Mouse (Mus musculus): ENCODE measurements around the gene Gm266. TPM values are rescaled to one million over a fixed set of nuclear protein-coding genes. Genes with fewer than 3 reads are reported as not detected.
A peak's percentile ranks its signal among the peaks of the same experiment; 100 is the strongest.

Gm266 gene
- polyA plus RNA-seq, 1 experiment: not detected

- Histone ChIP-seq H3K4me3 (replicated peaks) (no peak overlapping the region), H3K9me3 (ENCODE audit: control insufficient read depth, low read length) (no peaks in the 10 kb centered on the region), H3K27me3 (ENCODE audit: control insufficient read depth) (peaks cover 16% of the 10 kb centered on the region), H3K4me1 (ENCODE audit: control insufficient read depth) (peaks cover 44% of the 10 kb centered on the region), H3K36me3 (ENCODE audit: control insufficient read depth) (peaks cover 70% of the 10 kb centered on the region)
- no peak for TF ChIP-seq TAL1 (IDR thresholded peaks at IDR 0.05; ENCODE audit: low read length)
These were observed 31.6 kb downstream of the Gm266 start for GRCm38 (mm10) chr12:111454021-111454420.

GRCm38 (mm10) chr12:111451561-111451960, 34.1 kb downstream of the Gm266 start:
- Histone ChIP-seq H3K9me3 (ENCODE audit: control insufficient read depth, low read length) (no peaks in the 10 kb centered on the region), H3K4me1 (ENCODE audit: control insufficient read depth) (peaks cover 60% of the 10 kb centered on the region), H3K36me3 (ENCODE audit: control insufficient read depth) (peaks cover 94% of the 10 kb centered on the region), H3K27me3 (ENCODE audit: control insufficient read depth) (peaks cover 1% of the 10 kb centered on the region; the same call in 1 of the 2 replicates), H3K4me3 (replicated peaks) (no peak overlapping the region)
- no peak for TF ChIP-seq TAL1 (IDR thresholded peaks at IDR 0.05; ENCODE audit: low read length)

- H3K4me3 ChIP-seq (replicated peaks): no peak overlapping the region
- no peaks in the 10 kb centered on the region for H3K9me3 ChIP-seq (ENCODE audit: control insufficient read depth, low read length)
- peaks cover 3% of the 10 kb centered on the region; the same call in 1 of the 2 replicates for H3K27me3 ChIP-seq (ENCODE audit: control insufficient read depth)
- no peak for TF ChIP-seq TAL1 (IDR thresholded peaks at IDR 0.05; ENCODE audit: low read length)
- TF ChIP-seq GATA1 (IDR thresholded peaks at IDR 0.05; ENCODE audit: low read length): no peak
- H3K36me3 ChIP-seq (ENCODE audit: control insufficient read depth): peaks cover 100% of the 10 kb centered on the region
- peaks cover 69% of the 10 kb centered on the region for H3K4me1 ChIP-seq (ENCODE audit: control insufficient read depth)
These were observed 35.3 kb downstream of the Gm266 start for GRCm38 (mm10) chr12:111450359-111450758.

- Histone ChIP-seq H3K4me1 (ENCODE audit: control insufficient read depth) (peaks cover 74% of the 10 kb centered on the region), H3K36me3 (ENCODE audit: control insufficient read depth) (peaks cover 100% of the 10 kb centered on the region), H3K9me3 (ENCODE audit: control insufficient read depth, low read length) (no peaks in the 10 kb centered on the region), H3K27me3 (ENCODE audit: control insufficient read depth) (peaks cover 6% of the 10 kb centered on the region; the same call in 1 of the 2 replicates), H3K4me3 (replicated peaks) (no peak overlapping the region)
- TF ChIP-seq GATA1 (IDR thresholded peaks at IDR 0.05; ENCODE audit: low read length) (no peak), TAL1 (IDR thresholded peaks at IDR 0.05; ENCODE audit: low read length) (no peak)
These were observed 36.5 kb downstream of the Gm266 start for GRCm38 (mm10) chr12:111448931-111449705.

- no peak overlapping the region for H3K4me3 ChIP-seq (replicated peaks)
- no peaks in the 10 kb centered on the region for H3K9me3 ChIP-seq (ENCODE audit: control insufficient read depth, low read length)
- TF ChIP-seq TAL1 (IDR thresholded peaks at IDR 0.05; ENCODE audit: low read length) (no peak), GATA1 (IDR thresholded peaks at IDR 0.05; ENCODE audit: low read length) (no peak)
- peaks cover 6% of the 10 kb centered on the region; the same call in 1 of the 2 replicates for H3K27me3 ChIP-seq (ENCODE audit: control insufficient read depth)
- peaks cover 96% of the 10 kb centered on the region for H3K36me3 ChIP-seq (ENCODE audit: control insufficient read depth)
- peaks cover 75% of the 10 kb centered on the region for H3K4me1 ChIP-seq (ENCODE audit: control insufficient read depth)
These were observed 37.5 kb downstream of the Gm266 start for GRCm38 (mm10) chr12:111447898-111448760.

GRCm38 (mm10) chr12:111447350-111447749, 38.3 kb downstream of the Gm266 start:
- TF ChIP-seq GATA1 (IDR thresholded peaks at IDR 0.05; ENCODE audit: low read length) (no peak), TAL1 (IDR thresholded peaks at IDR 0.05; ENCODE audit: low read length) (no peak)
- Histone ChIP-seq H3K9me3 (ENCODE audit: control insufficient read depth, low read length) (no peaks in the 10 kb centered on the region), H3K4me3 (replicated peaks) (no peak overlapping the region), H3K27me3 (ENCODE audit: control insufficient read depth) (peaks cover 6% of the 10 kb centered on the region; the same call in 1 of the 2 replicates), H3K4me1 (ENCODE audit: control insufficient read depth) (peaks cover 74% of the 10 kb centered on the region), H3K36me3 (ENCODE audit: control insufficient read depth) (peaks cover 88% of the 10 kb centered on the region)

GRCm38 (mm10) chr12:111446745-111447144, 38.9 kb downstream of the Gm266 start:
- peak overlapping the region; percentile 81 for H3K4me3 ChIP-seq (replicated peaks)
- no peaks in the 10 kb centered on the region for H3K9me3 ChIP-seq (ENCODE audit: control insufficient read depth, low read length)
- peaks cover 80% of the 10 kb centered on the region for H3K4me1 ChIP-seq (ENCODE audit: control insufficient read depth)
- H3K27me3 ChIP-seq (ENCODE audit: control insufficient read depth): peaks cover 6% of the 10 kb centered on the region; the same call in 1 of the 2 replicates
- H3K36me3 ChIP-seq (ENCODE audit: control insufficient read depth): peaks cover 82% of the 10 kb centered on the region
- TF ChIP-seq TAL1 (IDR thresholded peaks at IDR 0.05; ENCODE audit: low read length) (no peak), GATA1 (IDR thresholded peaks at IDR 0.05; ENCODE audit: low read length) (no peak)

- TF ChIP-seq TAL1 (IDR thresholded peaks at IDR 0.05; ENCODE audit: low read length): no peak
- no peak for TF ChIP-seq GATA1 (IDR thresholded peaks at IDR 0.05; ENCODE audit: low read length)
- Histone ChIP-seq H3K4me1 (ENCODE audit: control insufficient read depth) (peaks cover 84% of the 10 kb centered on the region), H3K9me3 (ENCODE audit: control insufficient read depth, low read length) (no peaks in the 10 kb centered on the region), H3K4me3 (replicated peaks) (peak overlapping the region; percentile 81), H3K36me3 (ENCODE audit: control insufficient read depth) (peaks cover 75% of the 10 kb centered on the region), H3K27me3 (ENCODE audit: control insufficient read depth) (peaks cover 6% of the 10 kb centered on the region; the same call in 1 of the 2 replicates)
These were observed 39.6 kb downstream of the Gm266 start for GRCm38 (mm10) chr12:111445890-111446613.

Data from erythroblast, embryonic 14.5 days (primary cell).